Mouse (Mus musculus) CH12.LX (cell line): ENCODE results near the gene Ylpm1.

Experiments
- CHD2 ChIP-seq: IDR thresholded peaks from 2 replicates; pipeline ENCODE4 v1.6.1; 2011; ENCODE audit warnings: low read length, improper control_type of control experiment
- CTCF ChIP-seq, 2 experiments: IDR thresholded peaks in 1 of 2; conservative IDR thresholded peaks in 1 of 2; 2 replicates each; pipeline ENCODE4 v1.5.1; 2011 to 2012; ENCODE audit warnings: low read depth in 2 of 2, low read length in 2 of 2, improper control_type of control experiment in 1 of 2, inconsistent platforms in 1 of 2, mild to moderate bottlenecking in 1 of 2, moderate library complexity in 1 of 2
- ELF1 ChIP-seq: IDR thresholded peaks from 2 replicates; pipeline ENCODE4 v1.6.1; 2014; ENCODE audit warnings: low read depth, mild to moderate bottlenecking, inconsistent platforms, low read length, improper control_type of control experiment
- EP300 ChIP-seq: IDR thresholded peaks from 2 replicates; pipeline ENCODE4 v1.6.1; 2011; ENCODE audit warnings: low read length, improper control_type of control experiment
- MAX ChIP-seq: IDR thresholded peaks from 2 replicates; pipeline ENCODE4 v1.6.1; 2011; ENCODE audit warnings: low read length, improper control_type of control experiment
- MAZ ChIP-seq: IDR thresholded peaks from 2 replicates; pipeline ENCODE4 v1.6.1; 2012; ENCODE audit warnings: low read depth, mild to moderate bottlenecking, inconsistent platforms, low read length, improper control_type of control experiment, moderate library complexity
- MEF2A ChIP-seq: IDR thresholded peaks from 2 replicates; pipeline ENCODE4 v1.6.1; 2014; ENCODE audit warnings: low read depth, mild to moderate bottlenecking, inconsistent platforms, low read length, improper control_type of control experiment, borderline replicate concordance
- NRF1 ChIP-seq: IDR thresholded peaks from 2 replicates; pipeline ENCODE4 v1.6.1; 2014; ENCODE audit warnings: low read depth, mild to moderate bottlenecking, inconsistent platforms, low read length, improper control_type of control experiment, moderate library complexity
- POLR2A ChIP-seq: IDR thresholded peaks from 2 replicates; pipeline ENCODE4 v1.6.1; 2011; ENCODE audit warnings: low read depth, mild to moderate bottlenecking, improper control_type of control experiment, low read length
- UBTF ChIP-seq: IDR thresholded peaks from 2 replicates; pipeline ENCODE4 v1.6.1; 2012; ENCODE audit warnings: low read depth, mild to moderate bottlenecking, inconsistent platforms, low read length, improper control_type of control experiment, moderate library complexity
- USF2 ChIP-seq: conservative IDR thresholded peaks from 2 replicates; pipeline ENCODE4 v1.6.1; 2011; ENCODE audit warnings: low read depth, low read length, improper control_type of control experiment
- ZC3H11A ChIP-seq: IDR thresholded peaks from 2 replicates; pipeline ENCODE4 v1.6.1; 2012; ENCODE audit warnings: low read depth, mild to moderate bottlenecking, inconsistent platforms, low read length, improper control_type of control experiment
- ZKSCAN1 ChIP-seq: IDR thresholded peaks from 2 replicates; pipeline ENCODE4 v1.6.1; 2012; ENCODE audit warnings: low read depth, inconsistent platforms, low read length, improper control_type of control experiment, borderline replicate concordance
- ZNF384 ChIP-seq: IDR thresholded peaks from 2 replicates; pipeline ENCODE4 v1.6.1; 2012; ENCODE audit warnings: low read depth, low read length, improper control_type of control experiment, inconsistent platforms

DNA sequence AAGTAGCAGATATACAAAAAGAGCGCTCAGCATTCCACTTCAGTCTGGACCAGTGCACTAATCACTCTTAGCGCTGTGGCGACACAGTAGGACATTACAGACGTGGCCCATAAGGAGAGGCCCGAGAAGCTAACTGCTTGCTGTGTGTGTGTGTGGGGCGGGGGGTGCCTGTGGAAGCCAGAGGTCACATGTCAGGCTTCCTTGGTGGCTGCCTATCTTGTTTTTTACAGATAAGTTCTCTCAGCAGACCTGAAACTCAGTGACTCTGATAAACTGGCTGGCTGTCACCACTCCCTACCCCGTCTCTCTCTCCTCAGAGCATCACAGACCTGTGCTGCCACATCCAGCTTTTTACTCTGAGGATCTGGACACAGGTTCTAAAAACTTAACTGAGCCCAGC lies 33.5 kb upstream of the Ylpm1 start:
- TF ChIP-seq MEF2A (no peak), ZKSCAN1 (no peak), CTCF (conservative IDR thresholded peaks at IDR 0.05 in 1 of 2, IDR thresholded peaks at IDR 0.05 in 1 of 2; ENCODE audit: low read depth in 2 of 2, low read length in 2 of 2) (no peak), UBTF (no peak), ZC3H11A (no peak), ZNF384 (no peak), CHD2 (no peak), POLR2A (no peak), USF2 (no peak), ELF1 (no peak), NRF1 (no peak), MAZ (no peak), MAX (no peak), EP300 (no peak)
